ENCODE assay signal across 31 mouse cellular contexts in the genomic region with DNA sequence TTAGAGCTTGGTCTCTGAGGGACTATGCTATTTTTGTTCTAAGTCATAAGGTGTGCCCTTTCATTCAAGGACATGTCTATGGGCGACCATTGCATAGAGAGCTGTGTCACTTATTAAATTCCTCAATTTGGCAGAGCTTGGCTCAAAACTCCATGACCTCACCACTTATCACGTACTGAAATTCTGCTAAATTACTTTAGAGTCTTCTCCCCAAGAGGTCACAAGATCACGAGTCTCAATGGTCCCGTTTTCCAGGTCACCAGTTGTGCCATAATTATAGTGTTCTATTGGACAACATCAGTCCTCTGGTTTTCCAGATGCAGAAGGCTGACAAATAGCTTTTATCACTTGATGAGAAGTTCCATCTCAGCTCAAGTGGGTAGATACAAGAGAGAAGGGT.
"Had no signal": no experiment of that assay in that cellular context is flagged by ENCODE, and none has a peak within 500 bp of the region (broad histone marks: within the 10 kb centered on the region; RNA-seq: fewer than 3 reads in every experiment).

No protein-coding gene starts in this region.

- H3K4me1 ChIP-seq: liver, embryonic 12.5 days; liver, embryonic 13.5 days; liver, embryonic 15.5 days; lung, embryonic 15.5 days; megakaryocyte, embryonic 14.5 days; neural tube, embryonic 12.5 days had no signal

- H3K27ac ChIP-seq: left cerebral cortex, adult 2 months; limb, embryonic 10.5 days; limb, embryonic 12.5 days; limb, embryonic 13.5 days; limb, embryonic 15.5 days; liver, embryonic 12.5 days; liver, embryonic 13.5 days; liver, embryonic 14.5 days; liver, embryonic 15.5 days; lung, embryonic 15.5 days; macrophage; midbrain, embryonic 10.5 days; midbrain, embryonic 12.5 days; midbrain, embryonic 13.5 days; midbrain, embryonic 15.5 days; neural tube, embryonic 12.5 days had no signal

- H3K4me2 ChIP-seq: limb, embryonic 12.5 days; limb, embryonic 13.5 days; limb, embryonic 15.5 days; liver, embryonic 11.5 days; liver, embryonic 12.5 days; liver, embryonic 13.5 days; liver, embryonic 15.5 days; lung, embryonic 14.5 days; lung, embryonic 15.5 days; midbrain, embryonic 12.5 days; midbrain, embryonic 13.5 days; midbrain, embryonic 15.5 days; neural tube, embryonic 12.5 days had no signal

- H3K27me3 ChIP-seq: limb, embryonic 12.5 days; limb, embryonic 13.5 days; limb, embryonic 15.5 days; liver, embryonic 12.5 days; liver, embryonic 13.5 days; liver, embryonic 15.5 days; lung, embryonic 15.5 days; megakaryocyte, embryonic 14.5 days; midbrain, embryonic 12.5 days; midbrain, embryonic 13.5 days; midbrain, embryonic 15.5 days; neural tube, embryonic 12.5 days had no signal

- H3K9me3 ChIP-seq: limb, embryonic 10.5 days; limb, embryonic 12.5 days; limb, embryonic 13.5 days; limb, embryonic 15.5 days; liver, embryonic 12.5 days; lung, embryonic 15.5 days; midbrain, embryonic 10.5 days; midbrain, embryonic 12.5 days; midbrain, embryonic 13.5 days; midbrain, embryonic 15.5 days; neural tube, embryonic 12.5 days had no signal

- DNase-seq: left cerebral cortex, postnatal 4 days; liver; liver, embryonic 13.5 days; liver, postnatal 0 days; lung, adult 18-20 months; lung, adult 2 months; lung, embryonic 14.5 days; lung, postnatal 10 days; lung, postnatal 14 days; lung, postnatal 36 days; lung, postnatal 4 days had no signal

- H3K9ac ChIP-seq: limb, embryonic 12.5 days; limb, embryonic 13.5 days; limb, embryonic 15.5 days; liver, embryonic 12.5 days; liver, embryonic 13.5 days; liver, embryonic 14.5 days; liver, embryonic 15.5 days; liver, postnatal 0 days; lung, embryonic 14.5 days; lung, embryonic 15.5 days; midbrain, embryonic 12.5 days; midbrain, embryonic 13.5 days; midbrain, embryonic 15.5 days; neural tube, embryonic 12.5 days had no signal

- H3K4me3 ChIP-seq: left cerebral cortex, adult 2 months; limb, embryonic 10.5 days; limb, embryonic 12.5 days; limb, embryonic 13.5 days; limb, embryonic 15.5 days; liver, embryonic 12.5 days; liver, embryonic 13.5 days; liver, embryonic 15.5 days; lung, embryonic 15.5 days; megakaryocyte, embryonic 14.5 days; midbrain, embryonic 10.5 days; midbrain, embryonic 12.5 days; midbrain, embryonic 13.5 days; midbrain, embryonic 15.5 days; myocyte; neural tube, embryonic 12.5 days had no signal

- ATAC-seq: liver, embryonic 12.5 days; liver, postnatal 0 days; lung, postnatal 0 days; midbrain, embryonic 13.5 days; midbrain, embryonic 15.5 days; midbrain, embryonic 16.5 days had no signal

- H3K36me3 ChIP-seq: limb, embryonic 10.5 days; limb, embryonic 12.5 days; limb, embryonic 13.5 days; limb, embryonic 15.5 days; liver, embryonic 12.5 days; liver, embryonic 13.5 days; liver, embryonic 15.5 days; lung, embryonic 15.5 days; midbrain, embryonic 10.5 days; midbrain, embryonic 12.5 days; midbrain, embryonic 13.5 days; midbrain, embryonic 15.5 days; neural tube, embryonic 12.5 days had no signal
